Mouse (Mus musculus) ES-Bruce4 (cell line): Measurements from ENCODE around the gene Cyb5d1. TPM values are rescaled to one million over a fixed set of nuclear protein-coding genes. Genes with fewer than 3 reads are reported as not detected.

Experiments used
- H3K27ac ChIP-seq: 2 replicates; pipeline ENCODE4 v1.5.1; 2012; ENCODE audit warnings: low read length, inconsistent platforms; ENCODE audit not compliant: insufficient read depth
- H3K27me3 ChIP-seq: 2 replicates; pipeline ENCODE4 v1.6.1; 2012; ENCODE audit warnings: mild to moderate bottlenecking, low read length, inconsistent platforms; ENCODE audit not compliant: control insufficient read depth, poor library complexity, insufficient read depth, severe bottlenecking
- H3K36me3 ChIP-seq: 2 replicates; pipeline ENCODE4 v1.6.1; 2012; ENCODE audit warnings: inconsistent platforms, mild to moderate bottlenecking, low read length, moderate library complexity; ENCODE audit not compliant: control insufficient read depth, poor library complexity, insufficient read depth, severe bottlenecking
- H3K4me1 ChIP-seq: one replicate; pipeline ENCODE4 v1.8.1; 2011; ENCODE audit warnings: low read length; ENCODE audit not compliant: control insufficient read depth, insufficient read depth
- H3K4me3 ChIP-seq: 2 replicates; pipeline ENCODE4 v1.5.1; 2011; ENCODE audit warnings: low read depth, mild to moderate bottlenecking, low read length
- H3K9ac ChIP-seq: 2 replicates; pipeline ENCODE4 v1.6.1; 2012; ENCODE audit warnings: low read depth, mild to moderate bottlenecking, inconsistent platforms; ENCODE audit not compliant: poor library complexity, severe bottlenecking
- H3K9me3 ChIP-seq: replicated peaks from 2 replicates; pipeline ENCODE4 v1.6.1; 2012; ENCODE audit warnings: mild to moderate bottlenecking, low read length, inconsistent platforms; ENCODE audit not compliant: control insufficient read depth, poor library complexity, insufficient read depth, severe bottlenecking
- CTCF ChIP-seq: IDR thresholded peaks from one replicate; pipeline ENCODE4 v1.8.1; 2011; ENCODE audit warnings: low read depth, low read length
- EP300 ChIP-seq: IDR thresholded peaks from 2 replicates; pipeline ENCODE4 v1.6.1; 2011; ENCODE audit warnings: low read depth, low read length; ENCODE audit not compliant: insufficient read depth
- POLR2A ChIP-seq: IDR thresholded peaks from one replicate; pipeline ENCODE4 v1.8.1; 2011; ENCODE audit warnings: low read length; ENCODE audit not compliant: insufficient read depth
- polyA plus RNA-seq: library from polyadenylated mRNA; stranded (reverse); fragments of >200 nt; gene quantifications from 2 replicates; pipeline ENCODE4 v1.2.4, GENCODE M21; 2011; ENCODE audit warnings: low read depth; ENCODE audit not compliant: missing spikeins, insufficient read depth, insufficient read length

Gene Cyb5d1
- polyA plus RNA-seq, 1 experiment, result 21.1 TPM

DNA sequence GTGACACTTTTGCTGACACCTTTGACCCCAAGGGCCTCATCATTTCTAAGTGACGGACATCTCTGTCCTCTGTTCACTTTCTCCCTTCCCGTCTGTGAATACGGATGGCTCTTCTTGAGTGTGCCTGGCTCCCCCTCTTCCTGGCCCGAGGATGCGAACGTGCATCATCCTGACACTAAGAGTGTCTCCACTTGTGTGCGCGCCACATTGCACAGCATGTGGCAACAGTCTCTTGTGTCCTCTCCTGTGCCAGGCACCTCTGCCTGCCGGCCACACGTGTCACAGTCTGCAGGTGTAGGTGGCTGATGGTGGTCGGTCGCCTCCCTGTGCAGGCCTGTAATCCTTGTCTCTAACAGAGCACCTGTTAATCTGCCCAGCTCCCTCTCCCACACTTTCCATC is 23.8 kb downstream of the Cyb5d1 start:
- TF ChIP-seq EP300 (no peak), CTCF (no peak), POLR2A (no peak)
- no peak overlapping the region for H3K9ac ChIP-seq
- H3K36me3 ChIP-seq, result no peaks in the 10 kb centered on the region
- no peak overlapping the region for H3K4me3 ChIP-seq
- H3K9me3 ChIP-seq, result no peaks in the 10 kb centered on the region
- no peak overlapping the region for H3K27ac ChIP-seq
- peaks cover 14% of the 10 kb centered on the region for H3K27me3 ChIP-seq
- H3K4me1 ChIP-seq, result no peaks in the 10 kb centered on the region

DNA sequence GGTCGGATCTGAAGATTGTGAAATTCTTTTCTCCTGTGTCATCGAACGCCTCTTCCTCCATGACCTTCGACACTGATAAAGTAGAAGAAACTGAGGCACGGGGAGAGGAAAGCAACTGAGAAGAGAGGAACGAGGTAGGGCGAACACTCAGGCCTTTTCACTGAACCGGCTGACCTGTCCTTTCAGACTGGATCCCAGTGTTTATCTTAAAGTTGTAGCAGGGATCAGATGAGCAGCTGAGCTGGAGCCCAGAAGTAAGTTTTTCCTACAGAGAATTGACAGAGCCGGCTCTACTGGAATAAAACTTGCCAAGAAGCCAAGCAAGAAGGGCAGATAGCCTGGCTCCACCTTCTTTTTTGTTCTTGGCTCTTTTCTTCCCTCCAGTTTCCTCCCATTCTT is 24.6 kb downstream of the Cyb5d1 start:
- Histone ChIP-seq H3K27me3 (peaks cover 14% of the 10 kb centered on the region), H3K9ac (no peak overlapping the region), H3K36me3 (no peaks in the 10 kb centered on the region), H3K27ac (peak overlapping the region; percentile 15; the same call in 1 of the 2 replicates), H3K4me1 (no peaks in the 10 kb centered on the region), H3K4me3 (no peak overlapping the region), H3K9me3 (no peaks in the 10 kb centered on the region)
- TF ChIP-seq CTCF (no peak), EP300 (no peak), POLR2A (no peak)

DNA sequence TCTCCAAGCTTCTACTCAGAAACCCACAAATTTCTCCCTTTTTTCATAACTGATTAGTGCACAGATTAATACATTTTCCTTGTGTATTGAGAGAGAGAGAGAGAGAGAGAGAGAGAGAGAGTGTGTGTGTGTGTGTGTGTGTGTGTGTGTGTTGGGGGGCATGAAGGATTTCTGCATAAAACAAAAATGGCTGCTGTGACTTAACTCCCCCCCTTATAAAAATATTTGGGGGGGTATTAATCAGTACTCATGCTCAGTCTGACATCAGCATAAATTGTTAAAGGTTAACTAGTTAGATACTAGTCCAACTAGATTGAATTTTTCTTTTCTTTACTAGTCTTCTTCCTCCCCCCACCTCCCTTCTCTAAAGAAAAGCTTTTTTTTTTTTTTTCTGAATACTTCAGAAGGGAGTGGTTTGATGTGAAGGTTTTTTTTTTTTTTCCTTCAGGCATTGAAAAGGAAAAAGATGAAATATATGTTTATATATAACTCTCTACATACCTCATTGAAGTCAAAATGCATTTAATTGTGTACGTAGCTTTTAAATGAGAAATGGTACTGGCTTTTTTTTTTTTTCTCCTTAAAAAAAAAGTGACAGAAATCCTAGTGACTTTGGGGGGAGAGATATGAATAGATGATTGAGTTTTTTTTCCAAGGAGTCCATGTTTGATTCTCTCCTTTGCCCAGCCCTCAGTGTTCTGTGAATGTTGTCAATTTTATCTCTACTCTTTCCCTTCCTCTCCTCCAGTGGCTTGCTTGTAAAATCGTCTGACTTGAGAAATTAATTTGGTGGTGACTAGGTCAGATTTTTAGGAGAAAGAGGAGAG is 25.2 kb downstream of the Cyb5d1 start:
- no peak for TF ChIP-seq POLR2A
- no peak for TF ChIP-seq CTCF
- no peak for TF ChIP-seq EP300
- Histone ChIP-seq H3K9me3 (no peaks in the 10 kb centered on the region), H3K9ac (no peak overlapping the region), H3K4me3 (no peak overlapping the region), H3K27me3 (peaks cover 14% of the 10 kb centered on the region), H3K4me1 (no peaks in the 10 kb centered on the region), H3K36me3 (no peaks in the 10 kb centered on the region), H3K27ac (peak overlapping the region; percentile 15; the same call in 1 of the 2 replicates)

DNA sequence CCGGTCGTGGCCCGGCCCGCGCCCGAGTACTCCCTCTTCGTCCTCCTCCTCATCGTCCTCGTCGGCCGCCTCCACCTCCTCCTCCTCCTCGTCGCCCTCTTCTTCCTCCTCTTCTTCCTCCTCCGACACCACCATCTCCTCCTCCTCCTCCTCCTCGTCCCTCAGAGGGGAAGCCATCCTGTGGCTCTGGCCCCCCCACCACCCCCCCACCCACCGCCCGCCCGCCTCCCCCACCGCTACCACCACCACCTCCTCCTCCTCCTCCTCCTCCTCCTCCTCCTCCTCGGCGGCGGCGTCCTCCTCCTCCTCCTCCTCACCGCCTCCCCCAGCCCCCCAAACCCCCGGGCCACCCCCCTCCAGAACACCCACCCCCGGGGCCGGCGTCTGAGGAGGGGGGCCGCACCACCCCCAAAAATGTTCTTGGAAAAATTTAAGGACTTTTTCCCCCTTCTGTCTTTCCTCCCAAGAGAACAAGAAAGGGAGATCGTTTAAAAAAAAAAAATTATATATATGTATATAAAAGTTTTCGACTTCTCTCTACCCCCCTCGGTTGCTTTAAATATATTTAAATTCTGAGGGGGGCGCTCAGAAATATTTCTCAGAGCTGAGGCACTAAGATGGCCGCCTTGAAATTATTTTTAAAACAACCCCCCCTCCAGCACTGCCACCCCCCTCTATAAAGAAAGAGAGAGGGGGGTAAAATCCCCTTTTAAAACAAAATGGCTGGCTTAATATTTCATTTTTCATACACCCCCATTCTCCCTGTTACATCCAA is 26.0 kb downstream of the Cyb5d1 start, which contains the start of gene Chd3:
Chd3 (minus strand) TSS at position 192 of the 775 bp plus-strand sequence.
- peaks cover 14% of the 10 kb centered on the region for H3K27me3 ChIP-seq
- H3K36me3 ChIP-seq, result no peaks in the 10 kb centered on the region
- no peak for TF ChIP-seq EP300
- TF ChIP-seq CTCF, result no peak
- no peak for TF ChIP-seq POLR2A
- no peaks in the 10 kb centered on the region for H3K9me3 ChIP-seq
- H3K4me3 ChIP-seq, result peak within 1 kb of the TSS; percentile 81
- H3K4me1 ChIP-seq, result peaks cover 4% of the 10 kb centered on the region
- peak within 1 kb of the TSS; percentile 96 for H3K9ac ChIP-seq
- H3K27ac ChIP-seq, result no peak within 1 kb of the TSS

DNA sequence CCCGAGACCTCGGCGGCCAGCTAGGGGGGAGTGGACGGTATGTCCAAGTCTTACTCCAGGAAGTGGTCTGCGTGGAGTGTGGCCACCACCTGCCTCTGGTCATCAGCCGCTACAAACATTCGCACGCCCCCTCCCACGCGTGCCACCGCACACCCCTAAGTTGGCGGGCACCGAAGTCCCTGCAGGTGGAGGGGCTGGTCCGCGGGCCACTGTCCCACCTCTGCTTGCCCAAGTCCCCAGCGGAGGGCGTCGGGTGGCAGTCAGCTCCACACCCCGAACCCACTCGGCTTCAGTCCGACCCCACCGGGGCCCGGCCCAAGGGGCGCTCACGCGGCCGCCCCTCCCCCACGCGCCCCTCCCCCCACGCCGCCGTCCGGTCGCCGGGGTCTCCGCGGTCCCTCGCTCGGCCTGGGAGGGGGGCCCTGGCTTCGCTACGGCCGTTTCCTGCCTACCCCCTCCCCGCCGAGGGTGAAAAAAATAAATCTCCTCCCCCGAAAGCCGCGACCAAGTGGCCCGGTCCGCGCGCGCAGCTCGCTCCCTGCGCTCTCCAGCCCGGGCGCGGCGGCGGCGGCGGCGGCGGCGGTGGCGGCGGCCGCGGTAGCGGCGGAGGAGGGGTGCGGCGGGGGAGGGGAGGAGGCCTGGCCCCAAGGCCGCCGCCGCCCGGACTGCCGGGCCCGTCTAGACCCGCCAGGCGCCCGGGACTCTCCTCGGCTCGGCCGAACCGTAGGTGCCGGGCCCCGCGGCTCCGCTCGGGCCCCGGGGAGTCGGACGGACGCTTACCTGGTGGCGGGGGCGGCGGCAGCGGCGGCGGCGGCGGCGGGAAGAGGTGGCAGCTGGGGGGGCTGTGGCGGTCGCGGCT is 26.8 kb downstream of the Cyb5d1 start:
- Histone ChIP-seq H3K9me3 (no peaks in the 10 kb centered on the region), H3K36me3 (no peaks in the 10 kb centered on the region), H3K27me3 (peaks cover 14% of the 10 kb centered on the region), H3K9ac (peak overlapping the region; percentile 96), H3K4me3 (peak overlapping the region; percentile 81), H3K27ac (no peak overlapping the region), H3K4me1 (peaks cover 4% of the 10 kb centered on the region)
- no peak for TF ChIP-seq POLR2A
- no peak for TF ChIP-seq CTCF
- TF ChIP-seq EP300, result no peak
